Mouse (Mus musculus) layer of hippocampus, postnatal 25 days (tissue): Measurements from ENCODE around the gene Gpr62. TPM values are rescaled to one million over a fixed set of nuclear protein-coding genes. Genes with fewer than 3 reads are reported as not detected.
A peak's percentile ranks its signal among the peaks of the same experiment; 100 is the strongest.
"Not testable (repeated sequence)": the region's sequence is repeated elsewhere in the genome, so short reads cannot be mapped to it uniquely, and the experiment has no call there.

Source experiments
- DNase-seq, 2 experiments: peaks; one replicate each; pipeline ENCODE4 v3.0.0; 2022; ENCODE audit warnings: mixed read lengths in 2 of 2, low spot score in 1 of 2; ENCODE audit errors: extremely low spot score in 1 of 2
- total RNA-seq, 2 experiments: library from RNA; stranded (reverse); gene quantifications; 2 replicates each; pipeline ENCODE4 v1.2.3; 2021

The Gpr62 gene
- total RNA-seq: 10 to 100 TPM; 14.0 to 14.7 TPM

DNA sequence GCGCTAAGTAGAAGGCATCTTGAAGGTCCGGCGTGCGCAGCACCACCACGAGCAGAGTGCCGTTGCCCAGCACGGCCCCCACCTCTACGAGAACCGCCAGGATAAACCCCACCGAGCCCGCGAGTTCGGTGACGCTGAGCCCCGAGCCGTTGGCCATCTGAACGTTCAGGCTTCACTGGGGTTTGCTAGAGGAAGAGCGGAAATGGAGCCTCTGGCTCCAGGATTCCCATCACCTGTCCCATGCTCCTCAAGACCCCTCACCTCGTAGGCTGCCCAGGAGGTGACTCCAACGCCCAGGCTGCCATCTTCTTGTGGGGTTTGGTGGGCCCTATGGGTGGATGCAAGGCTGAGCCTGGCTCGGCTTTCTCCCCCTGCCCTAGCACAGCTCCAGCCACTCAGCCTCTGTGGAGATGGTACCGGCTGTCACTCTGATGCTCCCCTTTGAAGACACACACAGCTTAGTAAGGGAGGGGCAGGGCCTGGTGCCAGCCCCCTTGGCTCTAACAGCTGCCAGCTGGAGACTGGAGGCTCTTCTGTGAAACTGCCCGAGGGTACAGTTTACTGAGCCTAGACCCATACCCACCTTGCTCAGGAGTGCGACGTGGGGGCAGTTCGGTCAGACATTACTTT, at the start of gene Gpr62:
TSS of gene Gpr62 (minus strand) at position 368 of the 630 bp plus-strand sequence.
- no peak for DNase-seq

- DNase-seq: no peak
Measured at GRCm38 (mm10) chr9:106514273-106514672, 48.5 kb upstream of the Gpr62 start, which contains the start of gene Iqcf5. Iqcf5 (plus strand) TSS chr9:106514573.

GRCm38 (mm10) chr9:106513566-106513965, 47.8 kb upstream of the Gpr62 start:
- no peak for DNase-seq

GRCm38 (mm10) chr9:106512729-106513450, 47.2 kb upstream of the Gpr62 start:
- no peak for DNase-seq

DNA sequence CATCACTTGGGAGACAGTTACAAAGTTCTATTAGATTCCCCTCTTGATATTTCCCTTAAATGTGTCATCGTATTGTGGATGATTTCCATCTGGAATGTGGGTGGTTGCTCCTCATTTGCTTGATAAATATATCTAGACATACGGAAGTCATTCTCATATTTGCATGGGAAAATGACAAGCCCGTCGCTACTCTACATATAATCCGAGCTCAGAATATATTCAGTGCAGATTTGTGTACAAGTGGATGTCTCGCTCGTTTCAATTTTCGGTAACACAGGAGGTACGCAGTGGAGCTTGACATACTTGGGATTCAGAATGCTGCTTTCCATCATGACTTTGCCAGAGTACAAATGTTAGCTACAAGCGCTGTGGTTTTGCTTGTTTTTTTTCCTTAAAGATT, 43.6 kb upstream of the Gpr62 start:
- no peak for DNase-seq

GRCm38 (mm10) chr9:106504246-106504645, 38.5 kb upstream of the Gpr62 start:
- no peak for DNase-seq

GRCm38 (mm10) chr9:106501846-106502245, 36.1 kb upstream of the Gpr62 start:
- no peak for DNase-seq

GRCm38 (mm10) chr9:106499667-106500066, 33.9 kb upstream of the Gpr62 start, which contains the start of gene Iqcf1:
Iqcf1 (plus strand) TSS chr9:106499967.
- DNase-seq: no peak

DNA sequence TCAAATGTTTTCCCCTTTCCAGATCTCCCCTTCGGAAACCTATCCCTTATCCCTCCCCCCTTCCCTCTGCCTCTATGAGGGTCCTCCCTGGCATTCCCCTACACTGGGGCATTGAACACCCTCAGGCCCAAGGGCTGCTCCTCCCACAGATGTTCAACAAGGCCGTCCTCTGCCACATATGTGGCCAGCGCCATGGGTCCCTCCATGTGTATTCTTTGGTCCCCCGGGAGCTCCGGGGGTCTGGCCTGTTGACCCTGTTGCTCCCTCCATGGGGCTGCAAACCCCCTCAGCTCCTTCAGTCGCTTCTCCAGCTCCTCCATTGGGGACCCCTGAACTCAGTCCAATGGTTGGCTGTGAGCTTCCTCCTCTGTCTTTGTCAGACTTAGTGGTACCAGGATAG, 21.9 kb upstream of the Gpr62 start:
- not testable (repeated sequence) for DNase-seq

- no peak for DNase-seq
Measured at GRCm38 (mm10) chr9:106485076-106485475, 19.3 kb upstream of the Gpr62 start.

- DNase-seq: no peak
Measured at GRCm38 (mm10) chr9:106483606-106484005, 17.9 kb upstream of the Gpr62 start.

DNA sequence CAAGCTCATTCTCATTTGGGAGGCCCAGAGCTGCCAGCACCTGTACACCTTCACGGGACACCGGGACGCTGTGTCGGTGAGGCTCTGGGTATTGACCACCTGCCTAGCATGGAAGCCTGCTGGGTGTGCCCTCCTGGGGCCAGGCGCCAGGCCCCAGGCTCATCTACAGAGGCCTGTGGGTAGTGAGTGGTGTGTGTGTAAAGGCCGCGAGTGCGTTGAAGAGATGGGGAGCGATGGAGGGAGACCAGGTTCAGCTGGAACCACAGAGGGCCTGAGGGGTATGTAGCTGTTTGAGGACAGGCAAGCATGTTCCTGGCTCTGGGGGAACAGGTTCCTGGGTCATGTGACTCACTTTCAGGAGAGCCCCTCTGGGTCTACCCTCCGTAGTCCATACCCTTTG, 17.4 kb upstream of the Gpr62 start:
- no peak for DNase-seq

GRCm38 (mm10) chr9:106482578-106483115, 16.9 kb upstream of the Gpr62 start:
- no peak for DNase-seq

GRCm38 (mm10) chr9:106481676-106482075, 15.9 kb upstream of the Gpr62 start:
- DNase-seq: no peak

- no peak for DNase-seq
Measured at GRCm38 (mm10) chr9:106481075-106481474, 15.3 kb upstream of the Gpr62 start.

GRCm38 (mm10) chr9:106480541-106480940, 14.8 kb upstream of the Gpr62 start:
- no peak for DNase-seq

DNA sequence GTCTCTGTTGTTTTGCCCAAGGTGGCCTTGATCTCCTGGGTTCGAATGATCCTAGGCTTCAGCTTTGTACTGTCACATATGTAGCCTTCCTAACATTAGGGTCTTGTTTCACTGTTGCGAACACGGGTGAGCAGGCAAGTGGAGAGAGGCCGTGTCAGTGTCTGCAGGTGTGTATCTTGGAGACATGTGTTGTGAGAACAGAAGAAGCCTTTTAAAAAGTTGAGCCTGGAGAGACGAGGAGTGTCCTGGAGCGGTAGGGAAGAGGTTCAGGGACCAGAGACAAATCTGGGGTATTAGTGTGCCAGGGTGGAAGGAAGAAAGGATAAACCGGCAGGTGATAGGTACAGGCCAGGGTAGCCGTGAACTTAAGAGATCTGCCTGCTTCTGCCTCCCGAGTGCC, 12.4 kb upstream of the Gpr62 start:
- DNase-seq: no peak

GRCm38 (mm10) chr9:106477649-106478048, 11.9 kb upstream of the Gpr62 start:
- DNase-seq: no peak

GRCm38 (mm10) chr9:106476924-106477484, 11.3 kb upstream of the Gpr62 start, which contains the start of gene Parp3:
Parp3 (minus strand) TSS chr9:106476949.
- DNase-seq: peak; percentile 95 to 98

DNA sequence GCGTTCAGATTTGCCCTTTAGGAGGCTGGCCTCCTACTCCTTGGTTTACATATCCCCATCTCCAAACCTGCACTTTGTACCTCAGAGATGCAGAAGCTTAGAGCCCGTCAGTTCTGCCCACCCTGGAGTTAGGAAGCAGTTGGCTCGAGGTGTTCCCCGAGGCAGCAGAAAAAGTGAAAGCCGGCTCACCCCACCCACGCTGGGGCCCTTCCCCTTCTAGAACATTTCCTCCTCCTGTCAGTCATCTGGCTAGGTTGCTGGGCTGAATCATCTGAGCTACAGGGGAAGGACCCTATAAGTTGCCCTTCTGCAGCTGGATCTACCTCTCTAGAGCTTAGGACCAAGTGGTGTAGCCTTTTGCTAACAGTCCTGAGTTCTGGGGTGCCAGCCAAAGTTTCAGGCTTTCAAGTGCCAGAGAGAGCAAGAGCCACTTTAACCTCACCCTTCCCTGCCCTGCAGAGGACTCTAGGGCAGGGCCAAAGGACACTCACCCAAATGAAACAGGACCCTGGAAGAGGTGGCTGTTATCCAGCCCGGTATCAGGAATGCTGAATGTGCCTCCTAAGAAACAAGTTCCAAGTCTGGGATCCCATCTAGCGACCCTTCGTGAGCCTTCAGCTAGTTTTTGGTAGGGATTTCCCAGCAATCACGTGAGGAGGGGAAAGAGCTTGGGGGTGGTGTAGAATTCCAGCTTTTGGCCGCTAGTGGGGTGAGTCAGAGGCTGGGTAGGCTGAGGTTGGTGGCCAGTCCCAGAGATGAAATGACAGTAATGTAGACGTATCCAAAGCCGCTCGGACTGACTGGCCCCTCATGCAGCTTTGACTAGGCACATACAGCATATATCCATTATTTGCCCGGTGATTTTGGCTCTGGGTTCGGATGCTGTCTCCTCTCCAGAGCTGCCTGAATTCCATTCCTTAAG, 10.5 kb upstream of the Gpr62 start:
- DNase-seq: no peak
